Comparison of ENCODE assay signal across 19 mouse cellular contexts in genomic region chr4:149600130-149600529, GRCm38 (mm10). TPM values are rescaled to one million over a fixed set of nuclear protein-coding genes. Genes with fewer than 3 reads are reported as not detected.
A peak's percentile ranks its signal among the peaks of the same experiment; 100 is the strongest.
DNase-seq lines count a peak whose midpoint lies in the region; ATAC-seq lines count a peak whose summit lies in the region.
"Had no signal": no experiment of that assay in that cellular context is flagged by ENCODE, and none has a peak within 500 bp of the region (broad histone marks: within the 10 kb centered on the region; RNA-seq: fewer than 3 reads in every experiment).

No protein-coding gene starts in this region.

- peaks cover 10% of the 10 kb centered on the region for H3K27me3 ChIP-seq in megakaryocyte, embryonic 14.5 days (replicated peaks)
- H3K27me3 ChIP-seq: CH12.LX; hindbrain, embryonic 15.5 days; Patski had no signal

- H3K4me1 ChIP-seq in megakaryocyte, embryonic 14.5 days, result peaks cover 40% of the 10 kb centered on the region

- H3K9me3 ChIP-seq in megakaryocyte, embryonic 14.5 days, result 0 out of 2 replicates have a peak, but pooled peaks cover 6% of the 10 kb centered on the region
- H3K9me3 ChIP-seq: embryonic facial prominence, embryonic 10.5 days; hindbrain, embryonic 15.5 days had no signal

- H3K36me3 ChIP-seq in megakaryocyte, embryonic 14.5 days (replicated peaks; ENCODE audit: low read length), result no peaks in the 10 kb centered on the region
- H3K36me3 ChIP-seq: heart, embryonic 12.5 days; hindbrain, embryonic 15.5 days had no signal

- ATAC-seq in megakaryocyte, adult 5-6 weeks (ENCODE audit: poor library complexity, severe bottlenecking), result no peak
- ATAC-seq: forebrain, embryonic 16.5 days; intestine, embryonic 16.5 days; Patski had no signal

- DNase-seq in heart, adult 11 months, result peak; percentile 88
- no peak for DNase-seq in heart, postnatal 4 days
- DNase-seq in ES-CJ7 (ENCODE audit: low read depth, low spot score), result peak; percentile 32
- no peak for DNase-seq in lung, postnatal 36 days
- DNase-seq in retina, postnatal 1 day, result no peak
- DNase-seq: adrenal gland, adult 8-10 months; adrenal gland, postnatal 36 days; cerebellum, adult 2 months; cerebellum, postnatal 10 days; gastrocnemius, postnatal 14 days had no signal

- peak overlapping the region; percentile 51 for H3K4me3 ChIP-seq in megakaryocyte, embryonic 14.5 days (replicated peaks)
- H3K4me3 ChIP-seq: embryonic facial prominence, embryonic 10.5 days; heart, embryonic 12.5 days; hindbrain, embryonic 15.5 days had no signal

RNA-seq across cellular contexts. Expression of gene Clstn1, which starts 13.9 kb away (rescaled TPM):
- 10 to 100 TPM; 66.8 to 73.7 TPM for total RNA-seq in heart, postnatal 4 days (2021)
- polyA plus RNA-seq in megakaryocyte, embryonic 14.5 days (2012; ENCODE audit: insufficient read depth, low replicate concordance), result 10.0 and 13.2 TPM in 2 replicates
- 0.64 and 0.74 TPM in 2 replicates for total RNA-seq in megakaryocyte, adult 5-6 weeks (2015)
- 1.2 and 1.8 TPM in 2 replicates for total RNA-seq in megakaryocyte, adult 5-6 weeks (2017)

Comparison
In these comparisons a context has a peak if more than half of its experiments do, and no peak if none do; other contexts are left out.
1. DNase-seq: peak in heart, adult 11 months (single experiment) and ES-CJ7 (single experiment); none in heart, postnatal 4 days (single experiment), lung, postnatal 36 days (single experiment) and retina, postnatal 1 day (single experiment).
2. RNA of gene Clstn1, which starts 13.9 kb away (total RNA-seq): 66.8 to 73.7 TPM in heart, postnatal 4 days; 0.64 to 1.8 TPM in megakaryocyte, adult 5-6 weeks; every median in the first group is over 10 times any median in the second.